Mouse (Mus musculus) neural tube, embryonic 11.5 days (tissue): ENCODE measurements at regions not wholly inside any gene's neighbourhood (a gene's known extent, or its start where the extent isn't known, plus 50 kb on each side); places are given as distances from the start of the nearest gene placed in this dataset.

Experiments used
- ATAC-seq: fragments of 200-750 bp; cut with Nextera tagmentation; 2 replicates; pipeline ENCODE4 v1.8.0; 2017; ENCODE audit warnings: moderate number of reproducible peaks, mild to moderate bottlenecking, moderate TSS enrichment, moderate library complexity; ENCODE audit not compliant: insufficient read depth, low FRiP score, low TSS enrichment
- DNase-seq: peaks from one replicate; pipeline ENCODE4 v3.0.0-alpha.2; 2015; ENCODE audit warnings: low spot score
- H3K27ac ChIP-seq: fragments of 300-500 bp; sonication (generic); 2 replicates; pipeline ENCODE4 v1.5.1; 2014; ENCODE audit warnings: low read depth, mild to moderate bottlenecking, low read length
- H3K27me3 ChIP-seq: fragments of 300-500 bp; sonication (generic); 2 replicates; pipeline ENCODE4 v1.6.1; 2014; ENCODE audit warnings: mild to moderate bottlenecking, low read length, mixed read lengths; ENCODE audit not compliant: control insufficient read depth, insufficient read depth
- H3K36me3 ChIP-seq: fragments of 300-500 bp; sonication (generic); 2 replicates; pipeline ENCODE4 v1.6.1; 2014; ENCODE audit warnings: mild to moderate bottlenecking, low read length, moderate library complexity, mixed read lengths; ENCODE audit not compliant: control insufficient read depth, insufficient read depth
- H3K4me1 ChIP-seq: fragments of 300-500 bp; sonication (generic); 2 replicates; pipeline ENCODE4 v1.6.1; 2014; ENCODE audit warnings: low read length, mixed read lengths; ENCODE audit not compliant: control insufficient read depth, insufficient read depth
- H3K4me2 ChIP-seq: fragments of 300-500 bp; sonication (generic); 2 replicates; pipeline ENCODE4 v1.6.1; 2014; ENCODE audit warnings: low read depth, mild to moderate bottlenecking, moderate library complexity
- H3K4me3 ChIP-seq: fragments of 300-500 bp; sonication (generic); 2 replicates; pipeline ENCODE4 v1.5.1; 2014; ENCODE audit warnings: low read depth, low read length
- H3K9ac ChIP-seq: fragments of 300-500 bp; sonication (generic); 2 replicates; pipeline ENCODE4 v1.6.1; 2014; ENCODE audit warnings: mild to moderate bottlenecking, low read length
- H3K9me3 ChIP-seq: fragments of 300-500 bp; sonication (generic); 2 replicates; pipeline ENCODE4 v1.6.1; 2016; ENCODE audit warnings: low read length; ENCODE audit not compliant: control insufficient read depth
- WGBS: fragments of 180-500 bp; shearing (Covaris S2); extraction: QIAGEN DNeasy Blood & Tissue Kit; methylation state at CpG from one replicate; pipeline ENCODE4 v1.1.7; 2014; 5-methylcytosine and 5-hydroxymethylcytosine counted together

GRCm38 (mm10) chr3:45523281-45523680 lies 145.1 kb downstream of the Pcdh10 start:
- Histone ChIP-seq H3K4me1 (no peaks in the 10 kb centered on the region), H3K9ac (no peak overlapping the region), H3K9me3 (no peaks in the 10 kb centered on the region), H3K4me3 (no peak overlapping the region), H3K36me3 (no peaks in the 10 kb centered on the region), H3K27ac (no peak overlapping the region), H3K4me2 (no peak overlapping the region), H3K27me3 (no peaks in the 10 kb centered on the region)
- WGBS, result 88% methylated on average over 4 of the region's 4 CpGs
- no peak for ATAC-seq
- DNase-seq, result no peak

DNA sequence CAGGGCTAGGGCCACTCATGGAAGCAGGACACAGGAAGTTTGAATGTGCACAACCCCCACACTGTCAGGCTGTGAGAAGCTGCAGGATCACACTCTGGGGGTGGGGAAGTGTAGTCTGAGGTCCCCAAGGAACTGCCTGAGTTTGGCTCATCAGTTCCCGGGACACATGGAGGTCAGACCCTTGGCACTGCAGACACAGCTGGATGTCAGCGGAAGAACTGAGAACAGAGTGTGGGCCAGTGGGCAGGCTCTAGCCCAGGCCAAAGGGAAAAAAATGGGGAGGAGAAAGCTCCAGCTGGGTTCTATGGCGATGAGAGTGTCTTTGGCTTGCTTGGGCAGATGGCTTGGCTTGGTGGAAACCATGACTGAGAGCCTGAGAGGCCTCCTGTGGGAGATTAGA lies 168.9 kb downstream of the Pcdh10 start:
- Histone ChIP-seq H3K4me2 (no peak overlapping the region), H3K9ac (no peak overlapping the region), H3K27me3 (no peaks in the 10 kb centered on the region), H3K27ac (no peak overlapping the region), H3K9me3 (no peaks in the 10 kb centered on the region), H3K4me1 (no peaks in the 10 kb centered on the region), H3K36me3 (no peaks in the 10 kb centered on the region), H3K4me3 (no peak overlapping the region)
- 86% methylated on average over 3 of the region's 3 CpGs for WGBS
- ATAC-seq (no peak), DNase-seq (no peak)

GRCm38 (mm10) chr3:45555736-45556135 lies 177.5 kb downstream of the Pcdh10 start:
- peak; percentile 42 for DNase-seq
- Histone ChIP-seq H3K9ac (no peak overlapping the region), H3K9me3 (no peaks in the 10 kb centered on the region), H3K4me1 (no peaks in the 10 kb centered on the region), H3K27me3 (no peaks in the 10 kb centered on the region), H3K36me3 (no peaks in the 10 kb centered on the region), H3K4me2 (no peak overlapping the region), H3K27ac (no peak overlapping the region), H3K4me3 (no peak overlapping the region)
- ATAC-seq, result peak; percentile 65; the same call in 1 of the 2 replicates
- WGBS, result 28% methylated on average over 1 of the region's 1 CpGs

DNA sequence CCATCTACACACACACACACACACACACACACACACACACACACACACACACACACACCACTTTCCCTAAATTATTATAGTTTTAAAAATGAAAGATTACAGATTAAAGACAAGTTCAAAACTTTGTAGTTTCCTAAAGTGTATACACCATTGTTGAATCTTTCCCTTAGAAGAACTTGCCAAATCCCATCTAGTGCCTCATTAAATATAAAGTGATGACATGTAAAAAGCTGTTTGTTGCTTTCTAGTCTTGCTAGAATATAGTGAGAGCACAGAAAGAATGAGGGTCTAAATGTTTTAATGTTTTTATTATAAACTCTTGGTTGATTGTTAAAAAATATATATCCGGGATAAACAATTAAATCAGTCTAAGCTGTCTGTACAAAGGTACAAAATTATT lies 194.8 kb downstream of the Pcdh10 start:
- DNase-seq (no peak), ATAC-seq (no peak)
- Histone ChIP-seq H3K4me2 (no peak overlapping the region), H3K4me3 (no peak overlapping the region), H3K4me1 (no peaks in the 10 kb centered on the region), H3K9ac (no peak overlapping the region), H3K27ac (no peak overlapping the region), H3K9me3 (no peaks in the 10 kb centered on the region), H3K27me3 (no peaks in the 10 kb centered on the region), H3K36me3 (no peaks in the 10 kb centered on the region)
- WGBS, result 93% methylated on average over 1 of the region's 1 CpGs

DNA sequence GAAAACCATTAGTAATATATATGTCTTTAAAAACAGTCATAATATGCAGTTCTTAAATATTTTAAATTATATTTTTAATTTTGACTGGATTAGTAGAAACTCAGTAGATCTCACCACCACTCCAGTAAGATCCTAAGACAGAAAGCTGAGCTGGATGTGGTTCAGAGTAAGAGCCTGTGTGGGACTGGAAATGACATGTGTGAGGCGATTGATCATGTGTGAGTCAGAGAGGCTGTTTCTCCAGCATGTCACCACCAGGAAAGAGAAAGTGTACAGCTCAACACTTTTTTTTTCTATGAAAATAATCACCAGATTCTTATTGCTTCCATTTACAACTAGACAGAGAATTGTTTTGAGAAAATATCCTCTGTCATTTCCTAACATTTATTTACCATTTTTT lies 198.8 kb downstream of the Pcdh10 start:
- DNase-seq, result no peak
- no peaks in the 10 kb centered on the region for H3K27me3 ChIP-seq
- no peak overlapping the region for H3K9ac ChIP-seq
- no peak overlapping the region for H3K4me2 ChIP-seq
- no peaks in the 10 kb centered on the region for H3K4me1 ChIP-seq
- H3K36me3 ChIP-seq, result no peaks in the 10 kb centered on the region
- no peak overlapping the region for H3K4me3 ChIP-seq
- ATAC-seq, result no peak
- no peak overlapping the region for H3K27ac ChIP-seq
- WGBS, result 92% methylated on average over 1 of the region's 1 CpGs
- no peaks in the 10 kb centered on the region for H3K9me3 ChIP-seq

- no peak for DNase-seq
- ATAC-seq, result no peak
- H3K9me3 ChIP-seq, result no peaks in the 10 kb centered on the region
- H3K4me1 ChIP-seq, result no peaks in the 10 kb centered on the region
- WGBS, result 67% methylated on average over 1 of the region's 1 CpGs
- H3K9ac ChIP-seq, result no peak overlapping the region
- no peak overlapping the region for H3K27ac ChIP-seq
- no peak overlapping the region for H3K4me2 ChIP-seq
- H3K27me3 ChIP-seq, result no peaks in the 10 kb centered on the region
- no peaks in the 10 kb centered on the region for H3K36me3 ChIP-seq
- H3K4me3 ChIP-seq, result no peak overlapping the region
Measured at GRCm38 (mm10) chr3:45593561-45593960, 215.4 kb downstream of the Pcdh10 start.

- H3K9me3 ChIP-seq, result no peaks in the 10 kb centered on the region
- H3K9ac ChIP-seq, result no peak overlapping the region
- ATAC-seq (no peak), DNase-seq (no peak)
- no peak overlapping the region for H3K4me3 ChIP-seq
- H3K36me3 ChIP-seq, result no peaks in the 10 kb centered on the region
- no peaks in the 10 kb centered on the region for H3K27me3 ChIP-seq
- 90% methylated on average over 2 of the region's 2 CpGs for WGBS
- H3K27ac ChIP-seq, result no peak overlapping the region
- H3K4me2 ChIP-seq, result no peak overlapping the region
- no peaks in the 10 kb centered on the region for H3K4me1 ChIP-seq
Measured at GRCm38 (mm10) chr3:45602278-45602677, 224.1 kb downstream of the Pcdh10 start.

DNA sequence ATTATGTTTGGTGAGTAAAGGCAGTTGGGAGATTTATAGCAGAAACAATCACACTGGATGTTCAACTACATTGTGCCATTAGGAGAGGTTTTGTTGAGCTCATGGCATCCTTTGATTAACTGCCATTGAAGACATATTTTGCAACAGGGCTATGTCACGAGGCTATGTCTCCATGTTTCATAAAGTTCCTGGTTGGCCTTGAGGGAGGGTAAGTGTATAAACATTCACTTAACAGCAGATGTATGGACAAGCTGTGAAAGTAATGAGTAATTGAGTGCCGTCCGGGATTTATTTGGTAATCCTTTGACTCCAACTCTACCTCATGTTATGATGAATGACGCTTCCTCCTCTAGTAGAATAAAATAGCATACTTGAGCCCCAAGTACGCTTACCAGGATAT lies 225.0 kb downstream of the Pcdh10 start:
- 81% methylated on average over 5 of the region's 5 CpGs for WGBS
- no peak overlapping the region for H3K27ac ChIP-seq
- ATAC-seq, result no peak
- H3K9ac ChIP-seq, result no peak overlapping the region
- H3K27me3 ChIP-seq, result no peaks in the 10 kb centered on the region
- no peak for DNase-seq
- H3K36me3 ChIP-seq, result no peaks in the 10 kb centered on the region
- H3K4me3 ChIP-seq, result no peak overlapping the region
- no peaks in the 10 kb centered on the region for H3K4me1 ChIP-seq
- no peak overlapping the region for H3K4me2 ChIP-seq
- no peaks in the 10 kb centered on the region for H3K9me3 ChIP-seq

DNA sequence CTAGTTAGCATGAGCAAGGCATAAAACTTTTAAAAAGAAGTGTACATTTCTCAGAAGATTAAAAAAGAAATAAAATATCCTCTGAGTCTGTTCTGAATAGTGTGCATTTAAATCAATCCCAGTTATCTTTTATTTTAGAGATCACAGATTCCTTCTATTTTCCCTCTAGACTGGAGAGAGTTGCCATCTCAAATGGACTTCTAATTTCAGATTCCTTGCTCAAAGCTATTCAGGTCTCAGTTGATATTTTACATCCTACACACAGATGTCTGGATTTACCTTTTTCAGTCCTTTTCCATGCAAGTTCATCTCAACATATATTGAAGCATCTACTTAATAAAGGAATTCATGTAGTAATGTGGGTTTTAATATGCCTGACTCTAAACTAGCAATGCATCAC lies 242.5 kb downstream of the Pcdh10 start:
- Histone ChIP-seq H3K27me3 (no peaks in the 10 kb centered on the region), H3K36me3 (no peaks in the 10 kb centered on the region), H3K4me3 (no peak overlapping the region), H3K9me3 (no peaks in the 10 kb centered on the region), H3K4me1 (no peaks in the 10 kb centered on the region), H3K9ac (no peak overlapping the region), H3K4me2 (no peak overlapping the region), H3K27ac (no peak overlapping the region)
- ATAC-seq (no peak), DNase-seq (no peak)
